Mouse (Mus musculus): ENCODE measurements around the gene 4930558C23Rik.
A peak's percentile ranks its signal among the peaks of the same experiment; 100 is the strongest.
"Not testable (repeated sequence)": the region's sequence is repeated elsewhere in the genome, so short reads cannot be mapped to it uniquely, and the experiment has no call there.

The 4930558C23Rik gene

GRCm38 (mm10) chr3:95402741-95403140 lies at the start of gene 4930558C23Rik:
Gene 4930558C23Rik (minus strand): TSS chr3:95402841.
- DNase-seq = no peak

- no peak for DNase-seq
These were observed 48.3 kb upstream of the 4930558C23Rik start for GRCm38 (mm10) chr3:95450915-95451314.

- DNase-seq = peak; percentile 57
These were observed 47.8 kb upstream of the 4930558C23Rik start for GRCm38 (mm10) chr3:95450408-95450807.

- no peak for DNase-seq
These were observed 42.7 kb upstream of the 4930558C23Rik start for GRCm38 (mm10) chr3:95445311-95445710.

GRCm38 (mm10) chr3:95442406-95443117 lies 39.9 kb upstream of the 4930558C23Rik start:
- DNase-seq = no peak

- DNase-seq = no peak
These were observed 37.0 kb upstream of the 4930558C23Rik start for GRCm38 (mm10) chr3:95439670-95440069.

GRCm38 (mm10) chr3:95438636-95439035 lies 36.0 kb upstream of the 4930558C23Rik start:
- not testable (repeated sequence) for DNase-seq

- DNase-seq = no peak
These were observed 32.9 kb upstream of the 4930558C23Rik start for GRCm38 (mm10) chr3:95435561-95435960.

- DNase-seq = no peak
These were observed 32.3 kb upstream of the 4930558C23Rik start for GRCm38 (mm10) chr3:95434983-95435370.

- peak; percentile 90 for DNase-seq
These were observed 31.7 kb upstream of the 4930558C23Rik start, which contains the start of gene Arnt for GRCm38 (mm10) chr3:95434136-95434982. Gene Arnt (plus strand): TSS chr3:95434388.

GRCm38 (mm10) chr3:95433301-95433915 lies 30.8 kb upstream of the 4930558C23Rik start:
- DNase-seq = no peak

- DNase-seq = not testable (repeated sequence)
These were observed 25.8 kb upstream of the 4930558C23Rik start for GRCm38 (mm10) chr3:95428423-95428822.

- DNase-seq = not testable (repeated sequence)
These were observed 25.2 kb upstream of the 4930558C23Rik start for GRCm38 (mm10) chr3:95427891-95428238.

- DNase-seq = not testable (repeated sequence)
These were observed 24.7 kb upstream of the 4930558C23Rik start for GRCm38 (mm10) chr3:95427117-95427890.

- not testable (repeated sequence) for DNase-seq
These were observed 23.8 kb upstream of the 4930558C23Rik start for GRCm38 (mm10) chr3:95426476-95426875.

GRCm38 (mm10) chr3:95417866-95418265 lies 15.2 kb upstream of the 4930558C23Rik start:
- DNase-seq = no peak

- DNase-seq = no peak
These were observed 9.6 kb upstream of the 4930558C23Rik start for GRCm38 (mm10) chr3:95412268-95412667.

- DNase-seq = no peak
These were observed 6.2 kb upstream of the 4930558C23Rik start for GRCm38 (mm10) chr3:95408852-95409251.

- DNase-seq = no peak
These were observed 5.1 kb upstream of the 4930558C23Rik start for GRCm38 (mm10) chr3:95407728-95408127.

GRCm38 (mm10) chr3:95394385-95394784 lies 8.3 kb downstream of the 4930558C23Rik start:
- DNase-seq = peak; percentile 8

GRCm38 (mm10) chr3:95385401-95386075 lies 17.1 kb downstream of the 4930558C23Rik start:
- DNase-seq = no peak

GRCm38 (mm10) chr3:95373208-95373607 lies 29.4 kb downstream of the 4930558C23Rik start:
- DNase-seq = no peak
